Mouse (Mus musculus): ENCODE data around the gene Hspb7. TPM values are rescaled to one million over a fixed set of nuclear protein-coding genes. Genes with fewer than 3 reads are reported as not detected.
A peak's percentile ranks its signal among the peaks of the same experiment; 100 is the strongest.

Hspb7 gene
- polyA plus RNA-seq, 1 experiment from 2014 or later, result not detected

- Histone ChIP-seq H3K36me3 (ENCODE audit: control insufficient read depth, insufficient read depth, low read length) (no peaks in the 10 kb centered on the region), H3K27ac (ENCODE audit: low read depth, low read length) (no peak overlapping the region), H3K9me3 (ENCODE audit: control insufficient read depth, low read length) (no peaks in the 10 kb centered on the region), H3K4me1 (replicated peaks; ENCODE audit: control insufficient read depth, insufficient read depth, low read length) (no peaks in the 10 kb centered on the region), H3K4me2 (replicated peaks; ENCODE audit: low read depth, low read length) (no peak overlapping the region), H3K4me3 (ENCODE audit: low read depth, low read length) (no peak overlapping the region), H3K9ac (ENCODE audit: low read depth, low read length) (no peak overlapping the region), H3K27me3 (ENCODE audit: control insufficient read depth, insufficient read depth, low read length) (peaks cover 1% of the 10 kb centered on the region; the same call in 1 of the 2 replicates)
- no peak; the same call in 1 of the 2 replicates for ATAC-seq (ENCODE audit: low FRiP score)
- no peak for DNase-seq (ENCODE audit: low spot score)
- WGBS, result 73% methylated on average over 18 of the region's 18 CpGs
These were observed 31.0 kb upstream of the Hspb7 start for GRCm38 (mm10) chr4:141389366-141390150.

- 75% methylated on average over 12 of the region's 12 CpGs for WGBS
- no peak overlapping the region for H3K4me2 ChIP-seq (replicated peaks; ENCODE audit: low read depth, low read length)
- no peaks in the 10 kb centered on the region for H3K9me3 ChIP-seq (ENCODE audit: control insufficient read depth, low read length)
- H3K4me3 ChIP-seq (ENCODE audit: low read depth, low read length), result no peak overlapping the region
- no peaks in the 10 kb centered on the region for H3K4me1 ChIP-seq (replicated peaks; ENCODE audit: control insufficient read depth, insufficient read depth, low read length)
- ATAC-seq (ENCODE audit: low FRiP score), result no peak
- no peaks in the 10 kb centered on the region for H3K36me3 ChIP-seq (ENCODE audit: control insufficient read depth, insufficient read depth, low read length)
- H3K27ac ChIP-seq (ENCODE audit: low read depth, low read length), result no peak overlapping the region
- H3K27me3 ChIP-seq (ENCODE audit: control insufficient read depth, insufficient read depth, low read length), result no peaks in the 10 kb centered on the region
- H3K9ac ChIP-seq (ENCODE audit: low read depth, low read length), result no peak overlapping the region
- DNase-seq (ENCODE audit: low spot score), result no peak
These were observed 29.3 kb upstream of the Hspb7 start for GRCm38 (mm10) chr4:141391293-141391692.

GRCm38 (mm10) chr4:141394751-141395150 is 25.8 kb upstream of the Hspb7 start:
- Histone ChIP-seq H3K4me3 (ENCODE audit: low read depth, low read length) (no peak overlapping the region), H3K36me3 (ENCODE audit: control insufficient read depth, insufficient read depth, low read length) (no peaks in the 10 kb centered on the region), H3K27me3 (ENCODE audit: control insufficient read depth, insufficient read depth, low read length) (no peaks in the 10 kb centered on the region), H3K4me1 (replicated peaks; ENCODE audit: control insufficient read depth, insufficient read depth, low read length) (no peaks in the 10 kb centered on the region), H3K27ac (ENCODE audit: low read depth, low read length) (no peak overlapping the region), H3K4me2 (replicated peaks; ENCODE audit: low read depth, low read length) (no peak overlapping the region), H3K9ac (ENCODE audit: low read depth, low read length) (no peak overlapping the region), H3K9me3 (ENCODE audit: control insufficient read depth, low read length) (no peaks in the 10 kb centered on the region)
- 18% methylated on average over 16 of the region's 16 CpGs for WGBS
- no peak for ATAC-seq (ENCODE audit: low FRiP score)
- no peak for DNase-seq (ENCODE audit: low spot score)

GRCm38 (mm10) chr4:141397861-141398260 is 22.7 kb upstream of the Hspb7 start:
- H3K4me2 ChIP-seq (replicated peaks; ENCODE audit: low read depth, low read length), result no peak overlapping the region
- no peak for ATAC-seq (ENCODE audit: low FRiP score)
- 77% methylated on average over 12 of the region's 12 CpGs for WGBS

GRCm38 (mm10) chr4:141398545-141398944 is 22.0 kb upstream of the Hspb7 start, which contains the start of gene Clcnka:
Clcnka (minus strand) TSS chr4:141398724.
- Histone ChIP-seq H3K4me3 (ENCODE audit: low read depth, low read length) (no peak within 1 kb of the TSS), H3K4me1 (replicated peaks; ENCODE audit: control insufficient read depth, insufficient read depth, low read length) (no peaks in the 10 kb centered on the region), H3K36me3 (ENCODE audit: control insufficient read depth, insufficient read depth, low read length) (no peaks in the 10 kb centered on the region), H3K9ac (ENCODE audit: low read depth, low read length) (no peak within 1 kb of the TSS), H3K9me3 (ENCODE audit: control insufficient read depth, low read length) (no peaks in the 10 kb centered on the region), H3K4me2 (replicated peaks; ENCODE audit: low read depth, low read length) (no peak within 1 kb of the TSS), H3K27me3 (ENCODE audit: control insufficient read depth, insufficient read depth, low read length) (no peaks in the 10 kb centered on the region), H3K27ac (ENCODE audit: low read depth, low read length) (no peak within 1 kb of the TSS)
- WGBS, result 68% methylated on average over 12 of the region's 12 CpGs
- DNase-seq (ENCODE audit: low spot score), result no peak
- ATAC-seq (ENCODE audit: low FRiP score), result no peak

More at GRCm38 (mm10) chr4:141397861-141398260, 22.7 kb upstream of the Hspb7 start:
- H3K27ac ChIP-seq (ENCODE audit: low read depth, low read length), result no peak overlapping the region
- DNase-seq (ENCODE audit: low spot score), result no peak
- H3K27me3 ChIP-seq (ENCODE audit: control insufficient read depth, insufficient read depth, low read length), result no peaks in the 10 kb centered on the region
- H3K4me1 ChIP-seq (replicated peaks; ENCODE audit: control insufficient read depth, insufficient read depth, low read length), result no peaks in the 10 kb centered on the region
- H3K36me3 ChIP-seq (ENCODE audit: control insufficient read depth, insufficient read depth, low read length), result no peaks in the 10 kb centered on the region
- H3K9me3 ChIP-seq (ENCODE audit: control insufficient read depth, low read length), result no peaks in the 10 kb centered on the region
- no peak overlapping the region for H3K9ac ChIP-seq (ENCODE audit: low read depth, low read length)
- H3K4me3 ChIP-seq (ENCODE audit: low read depth, low read length), result no peak overlapping the region

- DNase-seq (ENCODE audit: low spot score), result no peak
- Histone ChIP-seq H3K4me1 (replicated peaks; ENCODE audit: control insufficient read depth, insufficient read depth, low read length) (no peaks in the 10 kb centered on the region), H3K4me3 (ENCODE audit: low read depth, low read length) (no peak overlapping the region), H3K27me3 (ENCODE audit: control insufficient read depth, insufficient read depth, low read length) (no peaks in the 10 kb centered on the region), H3K36me3 (ENCODE audit: control insufficient read depth, insufficient read depth, low read length) (no peaks in the 10 kb centered on the region), H3K27ac (ENCODE audit: low read depth, low read length) (no peak overlapping the region), H3K4me2 (replicated peaks; ENCODE audit: low read depth, low read length) (no peak overlapping the region), H3K9me3 (ENCODE audit: control insufficient read depth, low read length) (no peaks in the 10 kb centered on the region), H3K9ac (ENCODE audit: low read depth, low read length) (no peak overlapping the region)
- 89% methylated on average over 15 of the region's 15 CpGs for WGBS
- no peak for ATAC-seq (ENCODE audit: low FRiP score)
These were observed 20.4 kb upstream of the Hspb7 start for GRCm38 (mm10) chr4:141400171-141400570.

- no peaks in the 10 kb centered on the region for H3K9me3 ChIP-seq (ENCODE audit: control insufficient read depth, low read length)
- no peak overlapping the region for H3K4me2 ChIP-seq (replicated peaks; ENCODE audit: low read depth, low read length)
- DNase-seq (ENCODE audit: low spot score), result peak; percentile 96
- no peaks in the 10 kb centered on the region for H3K27me3 ChIP-seq (ENCODE audit: control insufficient read depth, insufficient read depth, low read length)
- H3K36me3 ChIP-seq (ENCODE audit: control insufficient read depth, insufficient read depth, low read length), result no peaks in the 10 kb centered on the region
- H3K27ac ChIP-seq (ENCODE audit: low read depth, low read length), result no peak overlapping the region
- 16% methylated on average over 15 of the region's 15 CpGs for WGBS
- 0 out of 2 replicates have a peak overlapping the region, but pooled peaks have one; percentile 31 for H3K9ac ChIP-seq (ENCODE audit: low read depth, low read length)
- no peak overlapping the region for H3K4me3 ChIP-seq (ENCODE audit: low read depth, low read length)
- ATAC-seq (ENCODE audit: low FRiP score), result peak; percentile 75
- H3K4me1 ChIP-seq (replicated peaks; ENCODE audit: control insufficient read depth, insufficient read depth, low read length), result no peaks in the 10 kb centered on the region
These were observed 15.9 kb upstream of the Hspb7 start for GRCm38 (mm10) chr4:141404518-141405313.

GRCm38 (mm10) chr4:141405314-141405622 is 15.3 kb upstream of the Hspb7 start:
- Histone ChIP-seq H3K9me3 (ENCODE audit: control insufficient read depth, low read length) (no peaks in the 10 kb centered on the region), H3K36me3 (ENCODE audit: control insufficient read depth, insufficient read depth, low read length) (no peaks in the 10 kb centered on the region), H3K27ac (ENCODE audit: low read depth, low read length) (no peak overlapping the region), H3K27me3 (ENCODE audit: control insufficient read depth, insufficient read depth, low read length) (0 out of 2 replicates have a peak, but pooled peaks cover 1% of the 10 kb centered on the region), H3K4me1 (replicated peaks; ENCODE audit: control insufficient read depth, insufficient read depth, low read length) (no peaks in the 10 kb centered on the region), H3K9ac (ENCODE audit: low read depth, low read length) (no peak overlapping the region), H3K4me3 (ENCODE audit: low read depth, low read length) (no peak overlapping the region), H3K4me2 (replicated peaks; ENCODE audit: low read depth, low read length) (no peak overlapping the region)
- ATAC-seq (ENCODE audit: low FRiP score), result no peak
- WGBS, result 82% methylated on average over 3 of the region's 3 CpGs
- no peak for DNase-seq (ENCODE audit: low spot score)

Measured in hindbrain, embryonic 11.5 days (tissue).